Mouse (Mus musculus): ENCODE measurements around the gene Fbxw8.

- TF ChIP-seq CTCF (IDR thresholded peaks at IDR 0.05; ENCODE audit: borderline replicate concordance, control insufficient read depth, extremely low read depth, insufficient read depth, low read length, poor library complexity) (no peak), POLR2A (IDR thresholded peaks at IDR 0.05; ENCODE audit: control insufficient read depth, extremely low read depth, insufficient read depth, low read length, poor library complexity) (no peak)
These were observed 58.9 kb downstream of the Fbxw8 start for GRCm38 (mm10) chr5:118096317-118096716.
